Mouse (Mus musculus) embryonic facial prominence, embryonic 11.5 days (tissue): ENCODE measurements at regions not wholly inside any gene's neighbourhood (a gene's known extent, or its start where the extent isn't known, plus 50 kb on each side); places are given as distances from the start of the nearest gene placed in this dataset.

Experiments used
- ATAC-seq: fragments of 200-750 bp; cut with Nextera tagmentation; replicated peaks from 2 replicates; pipeline ENCODE4 v1.8.0; 2017; ENCODE audit warnings: low read depth; ENCODE audit not compliant: insufficient number of reproducible peaks, low FRiP score, low TSS enrichment
- DNase-seq: peaks from one replicate; pipeline ENCODE4 v3.0.0-alpha.2; 2015; ENCODE audit warnings: low spot score
- H3K27ac ChIP-seq: fragments of 300-500 bp; sonication (generic); replicated peaks from 2 replicates; pipeline ENCODE4 v1.5.1; 2014; ENCODE audit warnings: mild to moderate bottlenecking, low read depth, low read length, control low read depth
- H3K27me3 ChIP-seq: fragments of 300-500 bp; sonication (generic); 2 replicates; pipeline ENCODE4 v1.6.1; 2014; ENCODE audit warnings: mild to moderate bottlenecking, low read length, moderate library complexity, mixed read lengths; ENCODE audit not compliant: control insufficient read depth, insufficient read depth
- H3K36me3 ChIP-seq: fragments of 300-500 bp; sonication (generic); replicated peaks from 2 replicates; pipeline ENCODE4 v1.6.1; 2014; ENCODE audit warnings: low read depth, mild to moderate bottlenecking, low read length, moderate library complexity, mixed read lengths; ENCODE audit not compliant: control insufficient read depth, insufficient read depth
- H3K4me1 ChIP-seq: fragments of 300-500 bp; sonication (generic); 2 replicates; pipeline ENCODE4 v1.6.1; 2014; ENCODE audit warnings: low read length, mixed read lengths; ENCODE audit not compliant: control insufficient read depth, insufficient read depth
- H3K4me2 ChIP-seq: fragments of 300-500 bp; sonication (generic); 2 replicates; pipeline ENCODE4 v1.6.1; 2014; ENCODE audit warnings: low read depth, mild to moderate bottlenecking, control low read depth, low read length, moderate library complexity
- H3K4me3 ChIP-seq: fragments of 300-500 bp; sonication (generic); 2 replicates; pipeline ENCODE4 v1.5.1; 2014; ENCODE audit warnings: low read depth, low read length, control low read depth
- H3K9ac ChIP-seq: fragments of 300-500 bp; sonication (generic); replicated peaks from 2 replicates; pipeline ENCODE4 v1.6.1; 2014; ENCODE audit warnings: mild to moderate bottlenecking, control low read depth, low read length
- H3K9me3 ChIP-seq: fragments of 300-500 bp; sonication (generic); replicated peaks from 2 replicates; pipeline ENCODE4 v1.6.1; 2016; ENCODE audit warnings: mild to moderate bottlenecking, low read length, inconsistent platforms, mixed read lengths; ENCODE audit not compliant: control insufficient read depth
- WGBS: fragments of 180-500 bp; shearing (Covaris S2); extraction: QIAGEN DNeasy Blood & Tissue Kit; methylation state at CpG from one replicate; pipeline ENCODE4 v1.1.7; 2014; 5-methylcytosine and 5-hydroxymethylcytosine counted together

- Histone ChIP-seq H3K4me3 (no peak overlapping the region), H3K36me3 (no peaks in the 10 kb centered on the region), H3K4me1 (no peaks in the 10 kb centered on the region), H3K27me3 (no peaks in the 10 kb centered on the region), H3K27ac (no peak overlapping the region), H3K4me2 (no peak overlapping the region), H3K9ac (no peak overlapping the region), H3K9me3 (no peaks in the 10 kb centered on the region)
- ATAC-seq (no peak), DNase-seq (no peak)
- 89% methylated on average over 15 of the region's 15 CpGs for WGBS
Observed at GRCm38 (mm10) chr15:61927385-61928120, 1004.7 kb upstream of the A1bg start.

GRCm38 (mm10) chr15:61920041-61920440, 997.2 kb upstream of the A1bg start:
- WGBS = 72% methylated on average over 2 of the region's 2 CpGs
- ATAC-seq (no peak), DNase-seq (no peak)
- Histone ChIP-seq H3K4me2 (no peak overlapping the region), H3K9me3 (no peaks in the 10 kb centered on the region), H3K27me3 (no peaks in the 10 kb centered on the region), H3K9ac (no peak overlapping the region), H3K27ac (no peak overlapping the region), H3K4me1 (no peaks in the 10 kb centered on the region), H3K4me3 (no peak overlapping the region), H3K36me3 (no peaks in the 10 kb centered on the region)

GRCm38 (mm10) chr15:61913546-61914160, 990.8 kb upstream of the A1bg start:
- H3K4me1 ChIP-seq = no peaks in the 10 kb centered on the region
- H3K4me2 ChIP-seq = no peak overlapping the region
- no peak overlapping the region for H3K4me3 ChIP-seq
- no peaks in the 10 kb centered on the region for H3K9me3 ChIP-seq
- H3K27me3 ChIP-seq = no peaks in the 10 kb centered on the region
- DNase-seq (no peak), ATAC-seq (no peak)
- H3K9ac ChIP-seq = no peak overlapping the region
- 88% methylated on average over 7 of the region's 7 CpGs for WGBS
- H3K36me3 ChIP-seq = no peaks in the 10 kb centered on the region
- no peak overlapping the region for H3K27ac ChIP-seq

- no peak for ATAC-seq
- no peaks in the 10 kb centered on the region for H3K4me1 ChIP-seq
- no peak overlapping the region for H3K4me3 ChIP-seq
- WGBS = 90% methylated on average over 5 of the region's 5 CpGs
- no peak overlapping the region for H3K4me2 ChIP-seq
- H3K36me3 ChIP-seq = no peaks in the 10 kb centered on the region
- H3K27ac ChIP-seq = no peak overlapping the region
- no peaks in the 10 kb centered on the region for H3K9me3 ChIP-seq
- H3K9ac ChIP-seq = no peak overlapping the region
- no peaks in the 10 kb centered on the region for H3K27me3 ChIP-seq
- no peak for DNase-seq
Observed at GRCm38 (mm10) chr15:61905165-61905845, 982.5 kb upstream of the A1bg start.

- 88% methylated on average over 3 of the region's 3 CpGs for WGBS
- H3K9me3 ChIP-seq = no peaks in the 10 kb centered on the region
- no peak for DNase-seq
- no peak overlapping the region for H3K4me2 ChIP-seq
- H3K27me3 ChIP-seq = no peaks in the 10 kb centered on the region
- no peak overlapping the region for H3K4me3 ChIP-seq
- no peak for ATAC-seq
- H3K4me1 ChIP-seq = no peaks in the 10 kb centered on the region
- H3K9ac ChIP-seq = no peak overlapping the region
- no peak overlapping the region for H3K27ac ChIP-seq
- H3K36me3 ChIP-seq = no peaks in the 10 kb centered on the region
Observed at GRCm38 (mm10) chr15:61899809-61900208, 977.0 kb upstream of the A1bg start.

GRCm38 (mm10) chr15:61897566-61897965, 974.8 kb upstream of the A1bg start:
- no peak overlapping the region for H3K9ac ChIP-seq
- H3K4me1 ChIP-seq = no peaks in the 10 kb centered on the region
- no peak for ATAC-seq
- H3K36me3 ChIP-seq = no peaks in the 10 kb centered on the region
- no peak overlapping the region for H3K4me3 ChIP-seq
- no peak overlapping the region for H3K4me2 ChIP-seq
- no peak overlapping the region for H3K27ac ChIP-seq
- peak; percentile 41 for DNase-seq
- H3K9me3 ChIP-seq = no peaks in the 10 kb centered on the region
- H3K27me3 ChIP-seq = no peaks in the 10 kb centered on the region
- WGBS = 38% methylated on average over 4 of the region's 4 CpGs

- DNase-seq = no peak
- H3K4me1 ChIP-seq = no peaks in the 10 kb centered on the region
- no peak overlapping the region for H3K27ac ChIP-seq
- no peaks in the 10 kb centered on the region for H3K9me3 ChIP-seq
- no peak overlapping the region for H3K4me3 ChIP-seq
- no peaks in the 10 kb centered on the region for H3K36me3 ChIP-seq
- no peak overlapping the region for H3K4me2 ChIP-seq
- H3K9ac ChIP-seq = no peak overlapping the region
- no peak for ATAC-seq
- H3K27me3 ChIP-seq = no peaks in the 10 kb centered on the region
Observed at GRCm38 (mm10) chr15:61890330-61890729, 967.5 kb upstream of the A1bg start.
